Mouse (Mus musculus): Measurements from ENCODE around the gene B4galnt4. TPM values are rescaled to one million over a fixed set of nuclear protein-coding genes. Genes with fewer than 3 reads are reported as not detected.

B4galnt4 gene
- polyA plus RNA-seq, 1 experiment, result not detected

GRCm38 (mm10) chr7:141052421-141052820, 8.5 kb upstream of the B4galnt4 start:
- Histone ChIP-seq H3K4me3 (ENCODE audit: insufficient read depth, low read length) (no peak overlapping the region), H3K4me1 (ENCODE audit: control insufficient read depth, insufficient read depth, low read length) (peaks cover 1% of the 10 kb centered on the region), H3K27ac (ENCODE audit: insufficient read depth, low read depth, low read length) (no peak overlapping the region)
- TF ChIP-seq POLR2A (IDR thresholded peaks at IDR 0.05; ENCODE audit: borderline replicate concordance, low read depth, low read length), result no peak
- no peak for TF ChIP-seq CTCF (IDR thresholded peaks at IDR 0.05; ENCODE audit: low read depth, low read length)

GRCm38 (mm10) chr7:141055785-141056184, 5.1 kb upstream of the B4galnt4 start:
- H3K27ac ChIP-seq (ENCODE audit: insufficient read depth, low read depth, low read length), result no peak overlapping the region
- H3K4me1 ChIP-seq (ENCODE audit: control insufficient read depth, insufficient read depth, low read length), result no peaks in the 10 kb centered on the region
- H3K4me3 ChIP-seq (ENCODE audit: insufficient read depth, low read length), result no peak overlapping the region
- TF ChIP-seq CTCF (IDR thresholded peaks at IDR 0.05; ENCODE audit: low read depth, low read length) (no peak), POLR2A (IDR thresholded peaks at IDR 0.05; ENCODE audit: borderline replicate concordance, low read depth, low read length) (no peak)

DNA sequence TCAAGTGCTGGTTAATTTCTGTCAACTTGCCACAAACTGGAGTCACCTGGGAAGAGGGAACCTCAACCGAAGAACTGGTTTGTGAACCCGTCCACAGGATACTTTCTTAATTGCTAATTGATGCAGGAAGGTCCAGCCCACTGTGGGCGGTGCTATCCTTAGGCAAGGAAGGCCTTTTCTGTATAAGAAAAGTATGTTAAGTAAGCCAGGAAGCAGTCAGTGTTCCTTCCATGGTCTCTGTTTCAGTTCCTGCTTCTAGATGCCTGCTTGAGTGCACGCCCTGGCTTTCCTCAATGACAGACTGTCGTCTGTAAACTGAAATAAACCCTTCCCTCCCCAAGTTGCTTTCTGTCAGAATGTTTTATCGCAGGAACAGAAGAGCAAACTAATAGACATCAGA, 3.9 kb upstream of the B4galnt4 start:
- Histone ChIP-seq H3K4me3 (ENCODE audit: insufficient read depth, low read length) (no peak overlapping the region), H3K4me1 (ENCODE audit: control insufficient read depth, insufficient read depth, low read length) (no peaks in the 10 kb centered on the region)
- no peak for TF ChIP-seq POLR2A (IDR thresholded peaks at IDR 0.05; ENCODE audit: borderline replicate concordance, low read depth, low read length)
- TF ChIP-seq CTCF (IDR thresholded peaks at IDR 0.05; ENCODE audit: low read depth, low read length), result no peak

GRCm38 (mm10) chr7:141057541-141057940, 3.4 kb upstream of the B4galnt4 start:
- Histone ChIP-seq H3K4me1 (ENCODE audit: control insufficient read depth, insufficient read depth, low read length) (no peaks in the 10 kb centered on the region), H3K4me3 (ENCODE audit: insufficient read depth, low read length) (no peak overlapping the region), H3K27ac (ENCODE audit: insufficient read depth, low read depth, low read length) (no peak overlapping the region)
- TF ChIP-seq CTCF (IDR thresholded peaks at IDR 0.05; ENCODE audit: low read depth, low read length) (no peak), POLR2A (IDR thresholded peaks at IDR 0.05; ENCODE audit: borderline replicate concordance, low read depth, low read length) (no peak)

More for the DNA sequence above, 3.9 kb upstream of the B4galnt4 start:
- no peak overlapping the region for H3K27ac ChIP-seq (ENCODE audit: insufficient read depth, low read depth, low read length)

DNA sequence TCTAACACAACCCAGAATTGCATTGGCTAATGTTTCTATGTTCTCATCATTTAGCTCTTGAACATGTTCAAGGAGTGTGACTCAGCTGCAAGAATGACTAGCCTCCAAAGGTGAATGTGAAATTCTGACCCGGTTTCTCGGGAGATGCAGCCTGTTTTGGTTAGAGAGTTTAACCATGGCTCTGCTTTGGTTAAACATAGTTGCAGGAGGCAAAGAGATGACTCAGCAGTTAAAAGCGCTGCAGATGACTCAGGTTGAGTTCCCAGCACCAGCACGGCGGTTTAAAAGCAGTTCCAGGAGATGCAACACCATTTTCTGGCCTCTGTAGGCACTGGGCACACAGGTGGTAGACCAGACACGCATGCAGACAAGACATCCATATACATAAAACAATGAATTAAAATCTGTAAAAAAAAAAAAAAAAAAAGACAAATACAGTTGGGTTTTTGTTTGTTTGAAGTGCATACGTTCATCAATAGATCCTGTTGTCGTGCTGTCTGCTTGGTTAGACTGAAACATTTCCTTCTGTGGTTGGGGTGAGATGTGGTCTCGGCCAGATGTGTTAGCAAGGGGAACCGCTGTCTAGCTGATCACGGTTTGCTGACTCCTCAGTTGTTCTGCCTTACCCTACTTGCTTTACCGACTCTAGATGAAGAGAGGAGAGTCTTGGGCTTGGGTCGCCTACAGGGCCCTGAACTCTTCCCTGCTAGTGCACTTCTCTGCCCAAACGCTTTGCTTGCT, 2.1 kb upstream of the B4galnt4 start:
- TF ChIP-seq POLR2A (IDR thresholded peaks at IDR 0.05; ENCODE audit: borderline replicate concordance, low read depth, low read length), result no peak
- no peak for TF ChIP-seq CTCF (IDR thresholded peaks at IDR 0.05; ENCODE audit: low read depth, low read length)
- H3K27ac ChIP-seq (ENCODE audit: insufficient read depth, low read depth, low read length), result no peak overlapping the region
- peaks cover 2% of the 10 kb centered on the region for H3K4me1 ChIP-seq (ENCODE audit: control insufficient read depth, insufficient read depth, low read length)
- no peak overlapping the region for H3K4me3 ChIP-seq (ENCODE audit: insufficient read depth, low read length)

GRCm38 (mm10) chr7:141059929-141060328, 975 bp upstream of the B4galnt4 start:
- Histone ChIP-seq H3K27ac (ENCODE audit: insufficient read depth, low read depth, low read length) (no peak overlapping the region), H3K4me3 (ENCODE audit: insufficient read depth, low read length) (no peak overlapping the region), H3K4me1 (ENCODE audit: control insufficient read depth, insufficient read depth, low read length) (peaks cover 7% of the 10 kb centered on the region)
- TF ChIP-seq CTCF (IDR thresholded peaks at IDR 0.05; ENCODE audit: low read depth, low read length) (no peak), POLR2A (IDR thresholded peaks at IDR 0.05; ENCODE audit: borderline replicate concordance, low read depth, low read length) (no peak)

DNA sequence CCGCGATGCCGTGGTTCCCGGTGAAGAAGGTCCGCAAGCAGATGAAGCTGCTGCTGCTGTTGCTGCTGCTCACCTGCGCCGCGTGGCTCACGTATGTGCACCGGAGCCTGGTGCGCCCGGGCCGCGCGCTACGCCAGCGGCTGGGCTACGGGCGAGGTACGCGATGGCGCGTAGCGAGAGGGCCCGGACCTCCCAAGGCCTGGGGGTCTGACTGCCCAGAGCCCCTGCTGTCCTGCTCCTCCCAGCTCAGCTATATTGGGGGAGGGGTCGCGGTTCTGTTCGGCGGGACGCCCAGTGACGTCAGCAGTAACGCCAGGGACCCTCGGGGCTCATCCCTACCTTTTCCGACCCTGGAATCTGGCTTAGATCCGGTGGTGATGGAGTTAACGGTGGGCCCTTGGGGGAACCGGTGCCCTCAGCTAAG, 377 bp downstream of the B4galnt4 start:
- Histone ChIP-seq H3K4me3 (ENCODE audit: insufficient read depth, low read length) (no peak overlapping the region), H3K27ac (ENCODE audit: insufficient read depth, low read depth, low read length) (no peak overlapping the region), H3K4me1 (ENCODE audit: control insufficient read depth, insufficient read depth, low read length) (peaks cover 7% of the 10 kb centered on the region)
- TF ChIP-seq POLR2A (IDR thresholded peaks at IDR 0.05; ENCODE audit: borderline replicate concordance, low read depth, low read length), result no peak
- no peak for TF ChIP-seq CTCF (IDR thresholded peaks at IDR 0.05; ENCODE audit: low read depth, low read length)

DNA sequence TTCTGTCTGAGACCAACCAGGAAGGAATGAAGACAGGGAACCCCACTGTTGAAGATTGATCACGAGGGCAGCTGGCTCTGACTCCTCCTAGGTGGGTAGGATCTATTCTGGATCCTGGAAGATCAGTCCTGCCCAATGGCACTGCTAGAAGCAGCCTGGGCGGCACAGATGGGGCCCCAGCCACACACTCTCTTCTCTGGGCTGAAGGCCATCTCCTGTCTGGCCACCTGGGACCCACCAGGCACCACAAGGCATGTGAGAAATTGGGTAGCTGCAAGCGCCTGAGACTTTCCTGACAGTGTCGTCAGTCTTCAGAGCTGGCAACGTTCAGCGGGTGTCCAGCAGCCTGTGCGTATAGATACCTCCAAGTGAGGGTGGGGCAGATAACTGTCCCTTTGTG, 1.6 kb downstream of the B4galnt4 start:
- H3K27ac ChIP-seq (ENCODE audit: insufficient read depth, low read depth, low read length), result no peak overlapping the region
- peaks cover 7% of the 10 kb centered on the region for H3K4me1 ChIP-seq (ENCODE audit: control insufficient read depth, insufficient read depth, low read length)
- TF ChIP-seq POLR2A (IDR thresholded peaks at IDR 0.05; ENCODE audit: borderline replicate concordance, low read depth, low read length) (no peak), CTCF (IDR thresholded peaks at IDR 0.05; ENCODE audit: low read depth, low read length) (no peak)
- H3K4me3 ChIP-seq (ENCODE audit: insufficient read depth, low read length), result no peak overlapping the region

- TF ChIP-seq POLR2A (IDR thresholded peaks at IDR 0.05; ENCODE audit: borderline replicate concordance, low read depth, low read length) (no peak), CTCF (IDR thresholded peaks at IDR 0.05; ENCODE audit: low read depth, low read length) (no peak)
- H3K4me1 ChIP-seq (ENCODE audit: control insufficient read depth, insufficient read depth, low read length), result peaks cover 7% of the 10 kb centered on the region
- no peak overlapping the region for H3K4me3 ChIP-seq (ENCODE audit: insufficient read depth, low read length)
- H3K27ac ChIP-seq (ENCODE audit: insufficient read depth, low read depth, low read length), result no peak overlapping the region
These were observed 2.4 kb downstream of the B4galnt4 start for GRCm38 (mm10) chr7:141063353-141063752.

GRCm38 (mm10) chr7:141064175-141064574, 3.3 kb downstream of the B4galnt4 start:
- Histone ChIP-seq H3K4me3 (ENCODE audit: insufficient read depth, low read length) (no peak overlapping the region), H3K27ac (ENCODE audit: insufficient read depth, low read depth, low read length) (no peak overlapping the region), H3K4me1 (ENCODE audit: control insufficient read depth, insufficient read depth, low read length) (peaks cover 7% of the 10 kb centered on the region)
- TF ChIP-seq POLR2A (IDR thresholded peaks at IDR 0.05; ENCODE audit: borderline replicate concordance, low read depth, low read length) (no peak), CTCF (IDR thresholded peaks at IDR 0.05; ENCODE audit: low read depth, low read length) (no peak)
